Mouse (Mus musculus): Measurements from ENCODE around the gene 9130230L23Rik. TPM values are rescaled to one million over a fixed set of nuclear protein-coding genes. Genes with fewer than 3 reads are reported as not detected.

Gene 9130230L23Rik
- polyA plus RNA-seq, 1 experiment from 2014 or later, result 0.13 TPM

- H3K36me3 ChIP-seq (replicated peaks), result no peaks in the 10 kb centered on the region
- no peak overlapping the region for H3K4me2 ChIP-seq
- WGBS, result 91% methylated on average over 1 of the region's 1 CpGs
- no peak for ATAC-seq (ENCODE audit: low FRiP score)
- peaks cover 9% of the 10 kb centered on the region for H3K4me1 ChIP-seq
- H3K9me3 ChIP-seq, result no peaks in the 10 kb centered on the region
- no peaks in the 10 kb centered on the region for H3K27me3 ChIP-seq
- H3K27ac ChIP-seq, result no peak overlapping the region
- no peak overlapping the region for H3K4me3 ChIP-seq (replicated peaks)
- no peak overlapping the region for H3K9ac ChIP-seq
These were observed 28.7 kb upstream of the 9130230L23Rik start for GRCm38 (mm10) chr5:66032826-66033225.

- ATAC-seq (ENCODE audit: low FRiP score), result no peak
- Histone ChIP-seq H3K4me1 (peaks cover 7% of the 10 kb centered on the region), H3K9ac (no peak overlapping the region), H3K27ac (no peak overlapping the region), H3K4me3 (replicated peaks) (no peak overlapping the region), H3K9me3 (no peaks in the 10 kb centered on the region; the same call in 1 of the 2 replicates), H3K36me3 (replicated peaks) (no peaks in the 10 kb centered on the region), H3K27me3 (no peaks in the 10 kb centered on the region), H3K4me2 (no peak overlapping the region)
- WGBS, result 86% methylated on average over 5 of the region's 5 CpGs
These were observed 27.6 kb upstream of the 9130230L23Rik start for GRCm38 (mm10) chr5:66031699-66032098.

GRCm38 (mm10) chr5:66028232-66028631 is 24.1 kb upstream of the 9130230L23Rik start:
- no peak overlapping the region for H3K4me2 ChIP-seq
- H3K4me3 ChIP-seq (replicated peaks), result no peak overlapping the region
- no peak overlapping the region for H3K9ac ChIP-seq
- 94% methylated on average over 5 of the region's 5 CpGs for WGBS
- peaks cover 6% of the 10 kb centered on the region; the same call in 1 of the 2 replicates for H3K9me3 ChIP-seq
- no peak for ATAC-seq (ENCODE audit: low FRiP score)
- no peak overlapping the region for H3K27ac ChIP-seq
- H3K36me3 ChIP-seq (replicated peaks), result 0 out of 2 replicates have a peak, but pooled peaks cover 3% of the 10 kb centered on the region
- H3K4me1 ChIP-seq, result no peaks in the 10 kb centered on the region
- no peaks in the 10 kb centered on the region for H3K27me3 ChIP-seq

- 0 out of 2 replicates have a peak, but pooled peaks cover 3% of the 10 kb centered on the region for H3K36me3 ChIP-seq (replicated peaks)
- WGBS, result 95% methylated on average over 8 of the region's 8 CpGs
- H3K9me3 ChIP-seq, result peaks cover 6% of the 10 kb centered on the region; the same call in 1 of the 2 replicates
- H3K4me2 ChIP-seq, result no peak overlapping the region
- ATAC-seq (ENCODE audit: low FRiP score), result no peak
- H3K27me3 ChIP-seq, result no peaks in the 10 kb centered on the region
- H3K27ac ChIP-seq, result no peak overlapping the region
- no peaks in the 10 kb centered on the region for H3K4me1 ChIP-seq
- H3K9ac ChIP-seq, result no peak overlapping the region
- H3K4me3 ChIP-seq (replicated peaks), result no peak overlapping the region
These were observed 23.1 kb upstream of the 9130230L23Rik start for GRCm38 (mm10) chr5:66027206-66027605.

- Histone ChIP-seq H3K4me1 (no peaks in the 10 kb centered on the region), H3K9me3 (peaks cover 6% of the 10 kb centered on the region; the same call in 1 of the 2 replicates), H3K36me3 (replicated peaks) (0 out of 2 replicates have a peak, but pooled peaks cover 3% of the 10 kb centered on the region), H3K4me3 (replicated peaks) (no peak overlapping the region), H3K27ac (no peak overlapping the region), H3K27me3 (no peaks in the 10 kb centered on the region), H3K9ac (no peak overlapping the region), H3K4me2 (no peak overlapping the region)
- 98% methylated on average over 31 of the region's 31 CpGs for WGBS
- no peak for ATAC-seq (ENCODE audit: low FRiP score)
These were observed 22.7 kb upstream of the 9130230L23Rik start for GRCm38 (mm10) chr5:66026796-66027195.

- no peak overlapping the region for H3K9ac ChIP-seq
- H3K9me3 ChIP-seq, result no peaks in the 10 kb centered on the region
- H3K4me2 ChIP-seq, result no peak overlapping the region
- H3K27me3 ChIP-seq, result no peaks in the 10 kb centered on the region
- no peak overlapping the region for H3K27ac ChIP-seq
- no peak overlapping the region for H3K4me3 ChIP-seq (replicated peaks)
- H3K36me3 ChIP-seq (replicated peaks), result no peaks in the 10 kb centered on the region
- no peak for ATAC-seq (ENCODE audit: low FRiP score)
- WGBS, result 91% methylated on average over 2 of the region's 2 CpGs
- H3K4me1 ChIP-seq, result no peaks in the 10 kb centered on the region
These were observed 11.4 kb upstream of the 9130230L23Rik start for GRCm38 (mm10) chr5:66015449-66015961.

GRCm38 (mm10) chr5:66014437-66014836 is 10.4 kb upstream of the 9130230L23Rik start:
- Histone ChIP-seq H3K4me3 (replicated peaks) (no peak overlapping the region), H3K27ac (no peak overlapping the region), H3K27me3 (no peaks in the 10 kb centered on the region), H3K9me3 (no peaks in the 10 kb centered on the region), H3K36me3 (replicated peaks) (no peaks in the 10 kb centered on the region), H3K9ac (no peak overlapping the region), H3K4me2 (no peak overlapping the region), H3K4me1 (no peaks in the 10 kb centered on the region)
- 87% methylated on average over 2 of the region's 2 CpGs for WGBS
- ATAC-seq (ENCODE audit: low FRiP score), result no peak

GRCm38 (mm10) chr5:66013999-66014398 is 9.9 kb upstream of the 9130230L23Rik start:
- Histone ChIP-seq H3K27ac (no peak overlapping the region), H3K9ac (no peak overlapping the region), H3K4me1 (no peaks in the 10 kb centered on the region), H3K4me2 (no peak overlapping the region), H3K27me3 (no peaks in the 10 kb centered on the region), H3K4me3 (replicated peaks) (no peak overlapping the region), H3K9me3 (no peaks in the 10 kb centered on the region), H3K36me3 (replicated peaks) (no peaks in the 10 kb centered on the region)
- ATAC-seq (ENCODE audit: low FRiP score), result no peak
- WGBS, result 76% methylated on average over 3 of the region's 3 CpGs

GRCm38 (mm10) chr5:66008245-66008967 is 4.3 kb upstream of the 9130230L23Rik start:
- no peak overlapping the region for H3K27ac ChIP-seq
- H3K9ac ChIP-seq, result no peak overlapping the region
- ATAC-seq (ENCODE audit: low FRiP score), result no peak
- no peak overlapping the region for H3K4me2 ChIP-seq
- H3K27me3 ChIP-seq, result no peaks in the 10 kb centered on the region
- 90% methylated on average over 15 of the region's 15 CpGs for WGBS
- no peaks in the 10 kb centered on the region for H3K4me1 ChIP-seq
- H3K36me3 ChIP-seq (replicated peaks), result no peaks in the 10 kb centered on the region
- no peak overlapping the region for H3K4me3 ChIP-seq (replicated peaks)
- H3K9me3 ChIP-seq, result no peaks in the 10 kb centered on the region

- WGBS, result 53% methylated on average over 16 of the region's 16 CpGs
- ATAC-seq (ENCODE audit: low FRiP score), result no peak
- Histone ChIP-seq H3K4me1 (no peaks in the 10 kb centered on the region), H3K27me3 (no peaks in the 10 kb centered on the region), H3K9me3 (no peaks in the 10 kb centered on the region), H3K4me3 (replicated peaks) (no peak overlapping the region), H3K27ac (no peak overlapping the region), H3K4me2 (no peak overlapping the region), H3K9ac (no peak overlapping the region), H3K36me3 (replicated peaks) (no peaks in the 10 kb centered on the region)
These were observed 1.1 kb upstream of the 9130230L23Rik start for GRCm38 (mm10) chr5:66005041-66005678.

GRCm38 (mm10) chr5:66001232-66001631 is 2.9 kb downstream of the 9130230L23Rik start:
- 82% methylated on average over 5 of the region's 5 CpGs for WGBS

GRCm38 (mm10) chr5:66000567-66001125 is 3.4 kb downstream of the 9130230L23Rik start:
- Histone ChIP-seq H3K9ac (no peak overlapping the region), H3K9me3 (no peaks in the 10 kb centered on the region), H3K27me3 (no peaks in the 10 kb centered on the region), H3K27ac (no peak overlapping the region), H3K36me3 (replicated peaks) (no peaks in the 10 kb centered on the region), H3K4me1 (no peaks in the 10 kb centered on the region), H3K4me2 (no peak overlapping the region), H3K4me3 (replicated peaks) (no peak overlapping the region)
- 81% methylated on average over 6 of the region's 6 CpGs for WGBS
- no peak for ATAC-seq (ENCODE audit: low FRiP score)

More at GRCm38 (mm10) chr5:66001232-66001631, 2.9 kb downstream of the 9130230L23Rik start:
- Histone ChIP-seq H3K9me3 (no peaks in the 10 kb centered on the region), H3K27ac (no peak overlapping the region), H3K4me3 (replicated peaks) (no peak overlapping the region), H3K4me2 (no peak overlapping the region), H3K36me3 (replicated peaks) (no peaks in the 10 kb centered on the region), H3K4me1 (no peaks in the 10 kb centered on the region), H3K9ac (no peak overlapping the region), H3K27me3 (no peaks in the 10 kb centered on the region)
- no peak for ATAC-seq (ENCODE audit: low FRiP score)
